Mouse (Mus musculus) CH12.LX (cell line): Measurements from ENCODE around the gene Zdhhc6. TPM values are rescaled to one million over a fixed set of nuclear protein-coding genes. Genes with fewer than 3 reads are reported as not detected.

ENCODE experiments used
- DNase-seq: peaks from one replicate; pipeline ENCODE4 v3.0.0-alpha.2; 2013; ENCODE audit errors: extremely low read depth
- H3K27ac ChIP-seq: 2 replicates; pipeline ENCODE4 v1.5.1; 2012; ENCODE audit warnings: low read depth, mild to moderate bottlenecking, control low read depth, moderate library complexity; ENCODE audit not compliant: insufficient read depth
- H3K27me3 ChIP-seq: replicated peaks from 2 replicates; pipeline ENCODE3; 2012; ENCODE audit warnings: inconsistent platforms
- H3K36me3 ChIP-seq, 2 experiments: replicated peaks in 1 of 2; 2 replicates each; pipeline versions ENCODE3 to v1.6.1; 2012; ENCODE audit warnings: inconsistent platforms in 1 of 2, low read length in 1 of 2, mild to moderate bottlenecking in 1 of 2, mixed read lengths in 1 of 2, moderate library complexity in 1 of 2; ENCODE audit not compliant: control insufficient read depth in 1 of 2, insufficient read depth in 1 of 2
- H3K4me1 ChIP-seq, 2 experiments: 2 replicates each; pipeline ENCODE4 v1.6.1; 2012; ENCODE audit warnings: inconsistent platforms in 1 of 2, moderate library complexity in 1 of 2; ENCODE audit not compliant: insufficient read depth in 2 of 2, control insufficient read depth in 1 of 2
- H3K4me2 ChIP-seq: 2 replicates; pipeline ENCODE4 v1.6.1; 2012; ENCODE audit warnings: low read depth, mild to moderate bottlenecking, control low read depth; ENCODE audit not compliant: poor library complexity, insufficient read depth, severe bottlenecking
- H3K4me3 ChIP-seq, 3 experiments: fragments of 150-350 bp in 1 of 3; sonication (generic) in 1 of 3; replicated peaks in 1 of 3; 2 replicates each; pipeline versions ENCODE3 to v1.5.1; 2011 to 2012; ENCODE audit warnings: low read depth in 2 of 3, low read length in 2 of 3, mild to moderate bottlenecking in 2 of 3, moderate library complexity in 2 of 3, control low read depth in 1 of 3, improper control_type of control experiment in 1 of 3, inconsistent platforms in 1 of 3, mixed read lengths in 1 of 3; ENCODE audit not compliant: poor library complexity in 1 of 3
- H3K79me2 ChIP-seq: replicated peaks from 2 replicates; pipeline ENCODE4 v1.6.1; 2012; ENCODE audit warnings: mild to moderate bottlenecking, moderate library complexity; ENCODE audit not compliant: control insufficient read depth, poor library complexity, insufficient read depth, severe bottlenecking; ENCODE audit errors: extremely low read depth
- H3K9ac ChIP-seq: 2 replicates; pipeline ENCODE4 v1.6.1; 2012; ENCODE audit warnings: low read depth, mild to moderate bottlenecking, control low read depth, moderate library complexity; ENCODE audit not compliant: insufficient read depth
- H3K9me3 ChIP-seq: replicated peaks from 2 replicates; pipeline ENCODE3; 2012; ENCODE audit warnings: low read length, inconsistent platforms, mixed read lengths
- CHD2 ChIP-seq: IDR thresholded peaks from 2 replicates; pipeline ENCODE4 v1.6.1; 2011; ENCODE audit warnings: low read length, improper control_type of control experiment
- E2F4 ChIP-seq: IDR thresholded peaks from 2 replicates; pipeline ENCODE4 v1.6.1; 2011; ENCODE audit warnings: low read depth, low read length, improper control_type of control experiment; ENCODE audit not compliant: insufficient replicate concordance
- EP300 ChIP-seq: IDR thresholded peaks from 2 replicates; pipeline ENCODE4 v1.6.1; 2011; ENCODE audit warnings: low read length, improper control_type of control experiment
- ETS1 ChIP-seq: conservative IDR thresholded peaks from 2 replicates; pipeline ENCODE4 v1.6.1; 2012; ENCODE audit warnings: low read depth, mild to moderate bottlenecking, inconsistent platforms, low read length, improper control_type of control experiment, moderate library complexity
- GABPA ChIP-seq: IDR thresholded peaks from 2 replicates; pipeline ENCODE4 v1.6.1; 2012; ENCODE audit warnings: low read depth, low read length, improper control_type of control experiment, inconsistent platforms; ENCODE audit not compliant: insufficient replicate concordance
- HCFC1 ChIP-seq: IDR thresholded peaks from 2 replicates; pipeline ENCODE4 v1.6.1; 2012; ENCODE audit warnings: low read depth, mild to moderate bottlenecking, inconsistent platforms, low read length, improper control_type of control experiment
- IRF4 ChIP-seq: IDR thresholded peaks from 2 replicates; pipeline ENCODE4 v1.6.1; 2014; ENCODE audit warnings: low read depth, mild to moderate bottlenecking, inconsistent platforms, low read length, improper control_type of control experiment
- KAT2A ChIP-seq: IDR thresholded peaks from 2 replicates; pipeline ENCODE4 v1.6.1; 2012; ENCODE audit warnings: low read length, improper control_type of control experiment, inconsistent platforms; ENCODE audit not compliant: insufficient replicate concordance
- MAFK ChIP-seq: IDR thresholded peaks from 2 replicates; pipeline ENCODE4 v1.6.1; 2011; ENCODE audit warnings: low read length, improper control_type of control experiment; ENCODE audit not compliant: insufficient replicate concordance
- MAX ChIP-seq: IDR thresholded peaks from 2 replicates; pipeline ENCODE4 v1.6.1; 2011; ENCODE audit warnings: low read length, improper control_type of control experiment
- MAZ ChIP-seq: IDR thresholded peaks from 2 replicates; pipeline ENCODE4 v1.6.1; 2012; ENCODE audit warnings: low read depth, mild to moderate bottlenecking, inconsistent platforms, low read length, improper control_type of control experiment, moderate library complexity
- MEF2A ChIP-seq: IDR thresholded peaks from 2 replicates; pipeline ENCODE4 v1.6.1; 2014; ENCODE audit warnings: low read depth, mild to moderate bottlenecking, inconsistent platforms, low read length, improper control_type of control experiment, borderline replicate concordance
- MYC ChIP-seq: IDR thresholded peaks from 2 replicates; pipeline ENCODE4 v1.6.1; 2011; ENCODE audit warnings: low read depth, mild to moderate bottlenecking, improper control_type of control experiment, low read length
- PAX5 ChIP-seq: IDR thresholded peaks from 2 replicates; pipeline ENCODE4 v1.6.1; 2012; ENCODE audit warnings: low read length, inconsistent platforms, mixed read lengths
- POLR2A ChIP-seq: IDR thresholded peaks from 2 replicates; pipeline ENCODE4 v1.6.1; 2011; ENCODE audit warnings: low read depth, mild to moderate bottlenecking, improper control_type of control experiment, low read length
- RAD21 ChIP-seq: IDR thresholded peaks from 2 replicates; pipeline ENCODE4 v1.6.1; 2011; ENCODE audit warnings: low read depth, mild to moderate bottlenecking, low read length, improper control_type of control experiment, moderate library complexity
- RCOR1 ChIP-seq: conservative IDR thresholded peaks from 2 replicates; pipeline ENCODE4 v1.6.1; 2012; ENCODE audit warnings: low read depth, mild to moderate bottlenecking, inconsistent platforms, low read length, improper control_type of control experiment
- SIN3A ChIP-seq: IDR thresholded peaks from 2 replicates; pipeline ENCODE4 v1.6.1; 2012; ENCODE audit warnings: low read length, improper control_type of control experiment, inconsistent platforms
- SMC3 ChIP-seq: IDR thresholded peaks from 2 replicates; pipeline ENCODE4 v1.6.1; 2011; ENCODE audit warnings: low read depth, low read length, improper control_type of control experiment
- TCF12 ChIP-seq: IDR thresholded peaks from 2 replicates; pipeline ENCODE4 v1.6.1; 2014; ENCODE audit warnings: low read depth, mild to moderate bottlenecking, inconsistent platforms, low read length, improper control_type of control experiment
- UBTF ChIP-seq: IDR thresholded peaks from 2 replicates; pipeline ENCODE4 v1.6.1; 2012; ENCODE audit warnings: low read depth, mild to moderate bottlenecking, inconsistent platforms, low read length, improper control_type of control experiment, moderate library complexity
- USF1 ChIP-seq: IDR thresholded peaks from 2 replicates; pipeline ENCODE4 v1.6.1; 2014; ENCODE audit warnings: low read depth, mild to moderate bottlenecking, inconsistent platforms, low read length, improper control_type of control experiment
- USF2 ChIP-seq: conservative IDR thresholded peaks from 2 replicates; pipeline ENCODE4 v1.6.1; 2011; ENCODE audit warnings: low read depth, low read length, improper control_type of control experiment
- ZKSCAN1 ChIP-seq: IDR thresholded peaks from 2 replicates; pipeline ENCODE4 v1.6.1; 2012; ENCODE audit warnings: low read depth, inconsistent platforms, low read length, improper control_type of control experiment, borderline replicate concordance
- ZMIZ1 ChIP-seq: IDR thresholded peaks from 2 replicates; pipeline ENCODE4 v1.6.1; 2012; ENCODE audit warnings: low read depth, mild to moderate bottlenecking, inconsistent platforms, low read length, improper control_type of control experiment
- ZNF384 ChIP-seq: IDR thresholded peaks from 2 replicates; pipeline ENCODE4 v1.6.1; 2012; ENCODE audit warnings: low read depth, low read length, improper control_type of control experiment, inconsistent platforms
- dilution Hi-C: fragments of 300-500 bp; cut with MboI; formaldehyde crosslinking; loops from 2 replicates; pipeline ENCODE4 v1.14.3; 2020; ENCODE audit warnings: low sequenced_read_pairs; ENCODE audit not compliant: extremely low pct_unique_long_range_greater_than_20kb, extremely low pct_ligation_motif_present
- in situ Hi-C: fragments of 300-500 bp; cut with MboI; formaldehyde crosslinking; loops from 3 replicates; pipeline ENCODE4 v1.14.3; 2019; ENCODE audit warnings: low sequenced_read_pairs, low pct_ligation_motif_present, low pct_unique_long_range_greater_than_20kb, mixed read lengths
- polyA plus RNA-seq: library from polyadenylated mRNA; unstranded; fragments of >175 nt; gene quantifications from 2 replicates; pipeline ENCODE4 v1.2.1, GENCODE M21; 2012; ENCODE audit warnings: low read depth; ENCODE audit not compliant: insufficient read length
- total RNA-seq, 2 experiments: library from RNA; depleted of rRNA; stranded (reverse); fragments of 300-350 nt in 1 of 2; fragments of >200 nt in 1 of 2; gene quantifications; 2 replicates each; pipeline ENCODE4 v1.2.3; 2012 to 2014

Gene Zdhhc6
- total and polyA plus RNA-seq, 3 experiments, result 101 to 143 (median 101) TPM

DNA sequence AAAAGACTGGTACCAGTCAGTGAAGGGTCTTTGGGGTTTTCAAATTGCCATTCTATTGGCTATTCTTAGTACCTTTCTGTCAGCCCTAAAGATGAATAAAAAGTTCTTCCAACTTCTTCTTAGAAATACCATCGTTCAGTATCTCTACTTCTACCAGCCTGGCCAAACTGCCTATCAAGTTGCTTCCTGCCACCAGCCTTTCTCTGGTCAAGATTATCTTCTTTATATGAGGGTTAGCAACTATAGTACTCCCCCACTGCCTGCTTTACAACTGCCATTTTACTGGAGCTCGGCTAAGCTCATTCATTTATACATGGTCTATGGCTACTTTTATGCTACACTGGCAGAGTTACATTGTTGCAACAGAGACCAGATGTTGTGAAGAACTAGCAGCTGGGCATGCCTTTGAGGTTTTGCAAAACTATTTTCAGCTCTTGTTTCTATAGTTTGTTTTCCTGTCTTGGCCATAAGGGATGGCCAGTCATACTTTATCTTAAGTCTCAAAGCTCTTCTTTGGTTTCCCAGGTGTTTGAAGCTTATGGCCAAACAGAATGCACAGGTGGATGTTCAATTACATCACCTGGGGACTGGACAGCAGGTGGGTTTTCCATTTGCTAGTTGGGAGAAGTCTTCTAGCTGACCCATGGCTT lies 25.1 kb downstream of the Zdhhc6 start:
- Histone ChIP-seq H3K4me1 (peaks cover 24 to 59% of the 10 kb centered on the region in 2 experiments), H3K9me3 (peaks cover 3% of the 10 kb centered on the region), H3K27ac (peak overlapping the region; percentile 66), H3K4me3 (no peak overlapping the region), H3K27me3 (no peaks in the 10 kb centered on the region), H3K79me2 (no peaks in the 10 kb centered on the region), H3K36me3 (peaks cover 72 to 83% of the 10 kb centered on the region in 2 experiments), H3K4me2 (no peak overlapping the region), H3K9ac (no peak overlapping the region)
- no peak for DNase-seq
- TF ChIP-seq CHD2 (peak; percentile 33; the same call in 1 of the 2 replicates), HCFC1 (no peak), RAD21 (no peak), ZNF384 (no peak), EP300 (peak; percentile 44; the same call in 1 of the 2 replicates), E2F4 (no peak), ZMIZ1 (0 out of 2 replicates have a peak, but pooled peaks have one; percentile 36), TCF12 (peak; percentile 74), MYC (no peak), MEF2A (peak; percentile 74), IRF4 (0 out of 2 replicates have a peak, but pooled peaks have one; percentile 10)
- dilution Hi-C loops, result no loop called here
- in situ Hi-C loops, result no loop called here

DNA sequence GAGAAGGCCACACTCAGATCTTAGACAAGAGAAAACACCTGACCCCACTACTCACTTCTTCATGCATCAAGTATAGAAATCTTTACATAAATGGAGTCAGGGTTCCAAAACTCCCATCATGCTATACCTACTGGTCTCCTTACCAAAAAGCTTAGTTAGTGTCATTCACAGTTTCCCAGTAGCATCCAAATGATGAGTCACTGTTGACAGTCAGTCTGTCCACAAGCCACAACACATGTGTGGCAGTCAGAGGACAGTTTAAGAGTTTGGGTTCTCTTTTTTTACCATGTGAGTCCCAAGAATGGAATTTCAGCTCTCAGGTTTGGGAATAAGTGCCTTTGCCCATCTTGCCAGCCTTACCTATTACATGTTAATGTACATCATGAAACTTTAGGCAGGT lies 26.9 kb downstream of the Zdhhc6 start:
- no peak overlapping the region for H3K27ac ChIP-seq
- peaks cover 3% of the 10 kb centered on the region for H3K9me3 ChIP-seq
- H3K4me1 ChIP-seq, result peaks cover 20 to 43% of the 10 kb centered on the region in 2 experiments
- H3K4me2 ChIP-seq, result no peak overlapping the region
- H3K36me3 ChIP-seq, result peaks cover 72 to 83% of the 10 kb centered on the region in 2 experiments
- in situ Hi-C loops, result no loop called here
- dilution Hi-C loops, result no loop called here
- no peak for DNase-seq
- TF ChIP-seq IRF4 (no peak), SMC3 (no peak), POLR2A (no peak), SIN3A (no peak), RAD21 (no peak), PAX5 (no peak), MAZ (no peak), UBTF (no peak), TCF12 (no peak), MAX (no peak), GABPA (no peak), ETS1 (no peak), USF1 (no peak), RCOR1 (no peak), USF2 (no peak), CHD2 (no peak), MAFK (no peak), ZKSCAN1 (no peak), EP300 (no peak), KAT2A (no peak)
- H3K27me3 ChIP-seq, result no peaks in the 10 kb centered on the region
- no peak overlapping the region for H3K4me3 ChIP-seq
- H3K9ac ChIP-seq, result no peak overlapping the region
- H3K79me2 ChIP-seq, result no peaks in the 10 kb centered on the region
